Mouse (Mus musculus) liver, embryonic 18 days (tissue): ENCODE results near the gene Mrfap1. TPM values are rescaled to one million over a fixed set of nuclear protein-coding genes. Genes with fewer than 3 reads are reported as not detected.

Experiments
- polyA plus RNA-seq: library from polyadenylated mRNA; depleted of rRNA; stranded (reverse); fragments of >200 nt; gene quantifications from 2 replicates; pipeline ENCODE4 v1.2.3, GENCODE M21; 2012; rRNA removed

Gene Mrfap1
- 88.5 and 88.6 TPM in 2 replicates for polyA plus RNA-seq

DNA sequence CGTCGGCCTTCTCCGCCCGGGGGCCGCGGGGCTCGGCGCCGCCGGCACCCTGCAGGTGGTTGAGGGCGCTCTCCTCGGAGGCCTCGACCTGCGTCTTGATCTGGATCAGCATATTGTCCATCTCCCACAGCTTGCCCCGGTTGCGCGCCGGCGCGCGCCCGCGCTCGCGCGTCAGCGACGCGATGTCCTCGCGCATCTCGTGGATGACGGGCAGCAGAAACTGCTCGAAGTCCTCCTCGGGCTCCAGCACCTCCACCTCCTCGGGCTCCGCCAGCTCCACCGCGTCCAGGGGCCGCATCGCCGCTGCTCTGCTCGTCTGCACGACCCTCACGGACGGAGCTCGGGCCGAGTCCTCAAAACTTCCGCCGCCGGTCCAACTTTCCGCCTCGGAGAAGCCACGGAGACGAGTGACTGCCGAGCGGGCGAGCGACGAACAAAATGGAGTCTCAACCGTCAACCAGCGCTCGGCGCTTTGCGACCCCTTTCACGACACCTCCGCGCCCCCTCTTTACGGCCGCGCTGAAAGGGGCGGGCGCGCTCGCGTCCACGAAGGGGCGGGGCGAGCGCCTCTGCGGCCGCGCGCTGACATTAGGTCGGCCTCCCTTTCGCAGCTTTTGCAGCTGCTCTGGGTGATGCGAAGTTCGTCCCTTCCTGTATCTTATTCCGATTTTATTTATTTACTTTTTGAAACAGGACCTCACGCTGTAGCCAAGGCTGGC is at the start of gene Mrfap1:
Gene Mrfap1, minus strand, starts transcription at position 477 of the 719 bp plus-strand sequence.

DNA sequence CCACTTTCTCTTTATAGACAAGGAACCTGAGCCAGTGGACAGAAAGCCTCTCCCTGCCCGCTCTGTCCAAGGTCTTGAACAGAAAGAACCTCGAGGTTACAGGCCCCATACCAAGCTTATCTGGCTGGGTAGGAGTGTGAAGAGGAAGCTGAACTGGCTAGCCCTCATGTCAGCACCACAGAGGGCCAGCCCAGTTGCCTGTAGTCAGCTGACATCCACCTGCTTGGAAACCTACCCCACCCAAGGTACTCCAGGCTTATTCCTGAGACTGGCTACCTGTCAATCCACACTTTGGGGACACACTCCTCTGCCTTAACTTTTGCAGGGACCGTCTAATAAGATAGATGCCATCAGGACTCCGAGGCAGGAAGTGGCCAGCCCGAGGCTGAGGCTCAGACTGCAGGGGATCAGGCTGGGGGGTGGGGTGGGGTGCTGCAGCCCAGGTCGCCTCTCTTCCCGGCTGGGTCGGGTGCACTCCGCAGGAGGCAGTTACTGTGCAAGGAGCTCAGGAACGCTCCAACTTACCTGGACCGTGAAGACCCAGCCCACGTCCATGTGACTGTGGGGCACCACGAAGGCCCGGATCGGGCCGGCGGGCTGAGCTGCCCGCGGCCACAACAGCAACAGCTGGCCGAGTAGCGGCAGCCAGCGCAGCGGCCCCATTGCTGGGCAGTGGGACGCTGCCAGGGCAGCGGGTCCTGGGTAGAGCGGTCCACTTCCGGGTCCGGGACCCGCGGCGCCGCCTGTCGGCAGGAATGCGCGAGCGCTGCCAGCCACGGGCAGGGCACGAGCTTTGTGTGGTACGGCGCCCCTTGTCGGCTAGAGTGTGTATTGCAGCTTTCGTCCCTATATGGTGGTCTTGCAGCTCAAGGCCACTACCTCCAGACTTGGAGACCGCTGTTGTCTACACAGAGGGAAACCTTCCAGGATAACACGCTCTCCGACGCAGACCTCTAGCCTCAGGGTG is 33.6 kb upstream of the Mrfap1 start, which contains the start of gene Man2b2:
Gene Man2b2, minus strand, starts transcription at position 741 of the 967 bp plus-strand sequence.

DNA sequence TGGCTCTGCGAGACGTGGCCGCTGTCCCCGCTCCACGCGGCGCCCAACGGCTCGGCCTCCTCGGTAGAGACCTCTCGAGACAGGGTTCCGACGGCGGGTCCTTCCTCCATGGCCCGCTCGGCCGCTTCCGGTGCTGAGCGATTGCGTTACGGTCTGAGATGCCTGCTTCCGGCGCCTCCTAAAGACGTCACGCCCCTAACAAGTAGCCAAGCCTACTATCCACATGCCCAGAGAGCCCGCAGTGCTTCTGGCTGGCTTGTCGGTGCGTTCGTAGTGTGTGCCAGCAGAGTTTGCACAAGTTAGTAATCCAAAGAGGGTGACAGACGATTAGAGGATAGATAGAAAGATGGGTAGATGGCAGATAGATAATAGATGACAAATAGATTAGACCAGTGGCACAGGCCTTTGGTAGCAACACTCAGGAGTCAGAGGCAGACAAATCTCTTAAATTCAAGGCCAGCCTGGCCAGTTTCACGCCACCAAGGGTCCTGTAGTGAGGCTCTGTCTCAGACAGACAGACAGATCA is 48.0 kb downstream of the Mrfap1 start, which contains the start of gene Bloc1s4:
Gene Bloc1s4, minus strand, starts transcription at position 115 of the 526 bp plus-strand sequence.

Other genes with a start within 250 kb of the Mrfap1 start
- gene Tbc1d14, start 203.5 kb downstream of the Mrfap1 start, polyA plus RNA-seq, result 8.1 and 9.1 TPM in 2 replicates
- 12.8 and 13.1 TPM in 2 replicates for gene D5Ertd579e, start 100.7 kb downstream of the Mrfap1 start, polyA plus RNA-seq
- 12.0 and 12.3 TPM in 2 replicates for gene Bloc1s4, start 48.1 kb downstream of the Mrfap1 start, polyA plus RNA-seq
- 19.8 and 21.1 TPM in 2 replicates for gene Man2b2, start 33.9 kb upstream of the Mrfap1 start, polyA plus RNA-seq
- gene Ppp2r2c, start 71.7 kb upstream of the Mrfap1 start, polyA plus RNA-seq, result 0.01 and 0.02 TPM in 2 replicates
- 1.8 and 2.1 TPM in 2 replicates for gene Wfs1, start 192.4 kb upstream of the Mrfap1 start, polyA plus RNA-seq